Mouse (Mus musculus) MEL (cell line): ENCODE measurements around the gene Cckar. TPM values are rescaled to one million over a fixed set of nuclear protein-coding genes. Genes with fewer than 3 reads are reported as not detected.

Experiments used
- DNase-seq: peaks from one replicate; pipeline ENCODE4 v3.0.0; 2011; ENCODE audit warnings: low read depth, low spot score
- H3K27ac ChIP-seq: 2 replicates; pipeline ENCODE4 v1.5.1; 2012; ENCODE audit warnings: low read depth, mild to moderate bottlenecking, control low read depth, low read length, moderate library complexity; ENCODE audit not compliant: control insufficient read depth
- H3K27me3 ChIP-seq, 2 experiments: fragments of 150-350 bp in 1 of 2; sonication (generic) in 1 of 2; 2 replicates each; pipeline ENCODE4 v1.6.1; 2012; ENCODE audit warnings: low read length in 2 of 2, mild to moderate bottlenecking in 2 of 2, improper control_type of control experiment in 1 of 2, moderate library complexity in 1 of 2; ENCODE audit not compliant: insufficient read depth in 2 of 2, control insufficient read depth in 1 of 2
- H3K36me3 ChIP-seq, 2 experiments: 2 replicates each; pipeline ENCODE4 v1.6.1; 2012 to 2014; ENCODE audit warnings: low read length in 2 of 2, improper control_type of control experiment in 1 of 2, inconsistent platforms in 1 of 2, mild to moderate bottlenecking in 1 of 2; ENCODE audit not compliant: insufficient read depth in 2 of 2, control insufficient read depth in 1 of 2
- H3K4me1 ChIP-seq, 2 experiments: fragments of 150-350 bp in 1 of 2; sonication (generic) in 1 of 2; 2 replicates each; pipeline ENCODE4 v1.6.1; 2012; ENCODE audit warnings: low read length in 2 of 2, improper control_type of control experiment in 1 of 2, mild to moderate bottlenecking in 1 of 2; ENCODE audit not compliant: insufficient read depth in 2 of 2, control insufficient read depth in 1 of 2
- H3K4me3 ChIP-seq, 2 experiments: fragments of 150-350 bp in 1 of 2; sonication (generic) in 1 of 2; 2 replicates each; pipeline ENCODE4 v1.5.1; 2012; ENCODE audit warnings: low read depth in 2 of 2, low read length in 2 of 2, mild to moderate bottlenecking in 2 of 2, moderate library complexity in 2 of 2, control low read depth in 1 of 2, improper control_type of control experiment in 1 of 2; ENCODE audit not compliant: control insufficient read depth in 1 of 2, insufficient read depth in 1 of 2
- H3K79me2 ChIP-seq: 2 replicates; pipeline ENCODE4 v1.6.1; 2012; ENCODE audit warnings: mild to moderate bottlenecking, low read length, moderate library complexity; ENCODE audit not compliant: control insufficient read depth, poor library complexity, insufficient read depth
- H3K9ac ChIP-seq: 2 replicates; pipeline ENCODE4 v1.6.1; 2012; ENCODE audit warnings: low read depth, mild to moderate bottlenecking, control low read depth, low read length, moderate library complexity; ENCODE audit not compliant: control insufficient read depth, poor library complexity, severe bottlenecking
- H3K9me3 ChIP-seq: fragments of 150-350 bp; sonication (generic); replicated peaks from 2 replicates; pipeline ENCODE4 v1.6.1; 2012; ENCODE audit warnings: mild to moderate bottlenecking, low read length, improper control_type of control experiment, moderate library complexity; ENCODE audit not compliant: insufficient read depth
- BHLHE40 ChIP-seq: IDR thresholded peaks from 2 replicates; pipeline ENCODE4 v1.6.1; 2012; ENCODE audit warnings: low read depth, mild to moderate bottlenecking, inconsistent platforms, low read length, improper control_type of control experiment, borderline replicate concordance
- CHD1 ChIP-seq: IDR thresholded peaks from 2 replicates; pipeline ENCODE4 v1.6.1; 2012; ENCODE audit warnings: low read depth, mild to moderate bottlenecking, inconsistent platforms, low read length, improper control_type of control experiment
- CHD2 ChIP-seq: IDR thresholded peaks from 2 replicates; pipeline ENCODE4 v1.6.1; 2011; ENCODE audit warnings: low read length, improper control_type of control experiment
- CTCF ChIP-seq, 3 experiments: IDR thresholded peaks in 2 of 3; conservative IDR thresholded peaks in 1 of 3; 2 replicates each; pipeline ENCODE4 v1.5.1; 2011 to 2012; ENCODE audit warnings: low read length in 3 of 3, low read depth in 2 of 3, mild to moderate bottlenecking in 2 of 3, improper control_type of control experiment in 1 of 3, inconsistent platforms in 1 of 3, mixed read lengths in 1 of 3, moderate library complexity in 1 of 3; ENCODE audit not compliant: control insufficient read depth in 1 of 3, insufficient read depth in 1 of 3, poor library complexity in 1 of 3, severe bottlenecking in 1 of 3
- E2F4 ChIP-seq: IDR thresholded peaks from 2 replicates; pipeline ENCODE4 v1.6.1; 2011; ENCODE audit warnings: low read depth, low read length, improper control_type of control experiment, borderline replicate concordance
- ELF1 ChIP-seq: IDR thresholded peaks from 2 replicates; pipeline ENCODE4 v1.6.1; 2014; ENCODE audit warnings: low read depth, mild to moderate bottlenecking, inconsistent platforms, low read length, improper control_type of control experiment, moderate library complexity
- EP300 ChIP-seq, 2 experiments: IDR thresholded peaks; 2 replicates each; pipeline ENCODE4 v1.6.1; 2011; ENCODE audit warnings: improper control_type of control experiment in 2 of 2, low read length in 2 of 2, low read depth in 1 of 2, mild to moderate bottlenecking in 1 of 2
- ETS1 ChIP-seq: IDR thresholded peaks from 2 replicates; pipeline ENCODE4 v1.6.1; 2012; ENCODE audit warnings: low read depth, mild to moderate bottlenecking, inconsistent platforms, low read length, improper control_type of control experiment, moderate library complexity
- GABPA ChIP-seq: IDR thresholded peaks from 2 replicates; pipeline ENCODE4 v1.6.1; 2012; ENCODE audit warnings: low read depth, mild to moderate bottlenecking, inconsistent platforms, low read length, improper control_type of control experiment, moderate library complexity
- JUND ChIP-seq: IDR thresholded peaks from 2 replicates; pipeline ENCODE4 v1.6.1; 2011; ENCODE audit warnings: low read depth, mild to moderate bottlenecking, improper control_type of control experiment, low read length
- KAT2A ChIP-seq: conservative IDR thresholded peaks from 2 replicates; pipeline ENCODE4 v1.6.1; 2012; ENCODE audit warnings: low read depth, low read length, improper control_type of control experiment, inconsistent platforms
- MAX ChIP-seq: IDR thresholded peaks from 2 replicates; pipeline ENCODE4 v1.6.1; 2011; ENCODE audit warnings: low read length, improper control_type of control experiment
- MEF2A ChIP-seq: IDR thresholded peaks from 2 replicates; pipeline ENCODE4 v1.6.1; 2014; ENCODE audit warnings: low read depth, mild to moderate bottlenecking, inconsistent platforms, low read length, improper control_type of control experiment; ENCODE audit not compliant: poor library complexity, insufficient replicate concordance, severe bottlenecking; ENCODE audit errors: extremely low read depth
- MXI1 ChIP-seq: IDR thresholded peaks from 2 replicates; pipeline ENCODE4 v1.6.1; 2011; ENCODE audit warnings: mild to moderate bottlenecking, low read depth, low read length, improper control_type of control experiment
- MYC ChIP-seq: IDR thresholded peaks from 2 replicates; pipeline ENCODE4 v1.6.1; 2011; ENCODE audit warnings: low read depth, mild to moderate bottlenecking, low read length, improper control_type of control experiment, moderate library complexity
- POLR2A ChIP-seq, 2 experiments: IDR thresholded peaks; 2 replicates each; pipeline ENCODE4 v1.6.1; 2011 to 2012; ENCODE audit warnings: low read length in 2 of 2, mild to moderate bottlenecking in 2 of 2, control low read depth in 1 of 2, improper control_type of control experiment in 1 of 2, low read depth in 1 of 2, moderate library complexity in 1 of 2; ENCODE audit not compliant: control insufficient read depth in 1 of 2, insufficient read depth in 1 of 2, poor library complexity in 1 of 2
- RAD21 ChIP-seq: IDR thresholded peaks from 2 replicates; pipeline ENCODE4 v1.6.1; 2011; ENCODE audit warnings: mild to moderate bottlenecking, low read depth, low read length, improper control_type of control experiment
- SIN3A ChIP-seq: IDR thresholded peaks from 2 replicates; pipeline ENCODE4 v1.6.1; 2012; ENCODE audit warnings: low read length, improper control_type of control experiment, inconsistent platforms
- TAL1 ChIP-seq: IDR thresholded peaks from 2 replicates; pipeline ENCODE4 v1.6.1; 2012; ENCODE audit warnings: mild to moderate bottlenecking, inconsistent platforms, low read length, moderate library complexity, mixed read lengths
- UBTF ChIP-seq: IDR thresholded peaks from 2 replicates; pipeline ENCODE4 v1.6.1; 2012; ENCODE audit warnings: low read depth, mild to moderate bottlenecking, inconsistent platforms, low read length, improper control_type of control experiment, moderate library complexity, borderline replicate concordance; ENCODE audit not compliant: insufficient read depth
- USF2 ChIP-seq, 2 experiments: IDR thresholded peaks; 2 replicates each; pipeline ENCODE4 v1.6.1; 2011 to 2012; ENCODE audit warnings: improper control_type of control experiment in 2 of 2, low read length in 2 of 2, borderline replicate concordance in 1 of 2, inconsistent platforms in 1 of 2, low read depth in 1 of 2, mild to moderate bottlenecking in 1 of 2; ENCODE audit not compliant: insufficient read depth in 1 of 2
- ZKSCAN1 ChIP-seq: IDR thresholded peaks from 2 replicates; pipeline ENCODE4 v1.6.1; 2012; ENCODE audit warnings: low read depth, mild to moderate bottlenecking, inconsistent platforms, low read length, improper control_type of control experiment, moderate library complexity
- ZMIZ1 ChIP-seq: IDR thresholded peaks from 2 replicates; pipeline ENCODE4 v1.6.1; 2012; ENCODE audit warnings: low read depth, mild to moderate bottlenecking, inconsistent platforms, low read length, improper control_type of control experiment, moderate library complexity
- ZNF384 ChIP-seq: IDR thresholded peaks from 2 replicates; pipeline ENCODE4 v1.6.1; 2012; ENCODE audit warnings: low read depth, mild to moderate bottlenecking, inconsistent platforms, low read length, improper control_type of control experiment
- polyA plus RNA-seq, 2 experiments: library from polyadenylated mRNA; stranded (reverse) in 1 of 2; unstranded in 1 of 2; fragments of >175 nt in 1 of 2; fragments of >200 nt in 1 of 2; gene quantifications; 2 replicates each; pipeline versions ENCODE4 v1.2.1 to v1.2.4; 2012; ENCODE audit warnings: low replicate concordance in 2 of 2, low read depth in 1 of 2; ENCODE audit not compliant: insufficient read length in 2 of 2, insufficient read depth in 1 of 2, missing spikeins in 1 of 2
- total RNA-seq: library from RNA; depleted of rRNA; stranded (reverse); fragments of 300-350 nt; gene quantifications from 2 replicates; pipeline ENCODE4 v1.2.3, GENCODE M21; 2012

The Cckar gene
- total and polyA plus RNA-seq, 3 experiments: not detected

DNA sequence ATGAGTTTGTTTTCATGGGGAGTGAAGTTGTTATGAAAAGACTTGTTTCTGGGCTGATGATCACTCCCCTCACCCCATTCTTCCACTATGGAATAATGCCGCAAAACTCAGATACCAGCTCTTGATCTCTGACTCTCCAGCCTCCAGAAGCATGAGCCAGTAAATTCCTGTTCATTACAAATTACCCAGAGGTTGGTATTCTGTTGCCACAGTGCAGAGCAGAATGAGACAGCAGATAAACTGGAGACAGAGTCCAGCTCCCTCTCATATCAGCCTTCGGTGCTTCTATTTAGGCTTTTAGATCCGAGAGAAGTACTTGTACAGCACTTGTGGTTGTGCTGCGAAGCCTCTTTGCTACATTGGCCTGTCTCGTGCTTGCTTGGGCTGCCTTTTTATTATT lies 18.5 kb upstream of the Cckar start:
- no peak overlapping the region for H3K9ac ChIP-seq
- H3K27me3 ChIP-seq: no peaks in the 10 kb centered on the region
- H3K4me3 ChIP-seq: no peak overlapping the region
- DNase-seq: no peak
- no peak overlapping the region for H3K27ac ChIP-seq
- H3K36me3 ChIP-seq: no peaks in the 10 kb centered on the region
- no peaks in the 10 kb centered on the region for H3K9me3 ChIP-seq
- no peaks in the 10 kb centered on the region for H3K4me1 ChIP-seq
- H3K79me2 ChIP-seq: no peaks in the 10 kb centered on the region
- TF ChIP-seq CHD1: no peak

- no peak overlapping the region for H3K27ac ChIP-seq
- H3K4me3 ChIP-seq: no peak overlapping the region
- no peak for DNase-seq
Measured at GRCm38 (mm10) chr5:53716462-53716861, 9.0 kb upstream of the Cckar start.

GRCm38 (mm10) chr5:53711277-53711676 lies 3.8 kb upstream of the Cckar start:
- no peaks in the 10 kb centered on the region for H3K4me1 ChIP-seq
- H3K4me3 ChIP-seq: no peak overlapping the region
- H3K9ac ChIP-seq: no peak overlapping the region
- no peaks in the 10 kb centered on the region for H3K9me3 ChIP-seq
- no peaks in the 10 kb centered on the region for H3K36me3 ChIP-seq
- DNase-seq: no peak
- H3K27ac ChIP-seq: no peak overlapping the region
- no peaks in the 10 kb centered on the region for H3K27me3 ChIP-seq
- no peaks in the 10 kb centered on the region for H3K79me2 ChIP-seq
- TF ChIP-seq MEF2A: no peak
- TF ChIP-seq CHD2: no peak
- no peak for TF ChIP-seq ZNF384
- no peak for TF ChIP-seq ETS1
- no peak for TF ChIP-seq MYC
- no peak for TF ChIP-seq RAD21
- no peak for TF ChIP-seq CHD1
- no peak for TF ChIP-seq SIN3A
- TF ChIP-seq ZMIZ1: no peak
- no peak for TF ChIP-seq POLR2A (IDR thresholded peaks at IDR 0.05; ENCODE audit: control insufficient read depth in 1 of 2, insufficient read depth in 1 of 2, low read depth in 1 of 2, low read length in 2 of 2, poor library complexity in 1 of 2)
- TF ChIP-seq JUND: no peak
- TF ChIP-seq CTCF (IDR thresholded peaks at IDR 0.05 in 2 of 3, conservative IDR thresholded peaks at IDR 0.05 in 1 of 3; ENCODE audit: control insufficient read depth in 1 of 3, insufficient read depth in 1 of 3, low read depth in 2 of 3, low read length in 3 of 3, poor library complexity in 1 of 3, severe bottlenecking in 1 of 3): no peak
- TF ChIP-seq TAL1: no peak
- no peak for TF ChIP-seq MXI1

More at GRCm38 (mm10) chr5:53716462-53716861, 9.0 kb upstream of the Cckar start:
- TF ChIP-seq MAX (no peak), TAL1 (no peak), CTCF (IDR thresholded peaks at IDR 0.05 in 2 of 3, conservative IDR thresholded peaks at IDR 0.05 in 1 of 3; ENCODE audit: control insufficient read depth in 1 of 3, insufficient read depth in 1 of 3, low read depth in 2 of 3, low read length in 3 of 3, poor library complexity in 1 of 3, severe bottlenecking in 1 of 3) (no peak), ZKSCAN1 (no peak), MXI1 (no peak), E2F4 (no peak), USF2 (IDR thresholded peaks at IDR 0.05; ENCODE audit: borderline replicate concordance in 1 of 2, insufficient read depth in 1 of 2, low read depth in 1 of 2, low read length in 2 of 2) (no peak), ZNF384 (no peak), GABPA (no peak), CHD2 (no peak), BHLHE40 (no peak), JUND (no peak), KAT2A (no peak), EP300 (IDR thresholded peaks at IDR 0.05; ENCODE audit: low read depth in 1 of 2, low read length in 2 of 2) (no peak), UBTF (no peak), ZMIZ1 (no peak), ELF1 (no peak)
- Histone ChIP-seq H3K4me1 (no peaks in the 10 kb centered on the region), H3K36me3 (no peaks in the 10 kb centered on the region), H3K79me2 (no peaks in the 10 kb centered on the region), H3K9me3 (no peaks in the 10 kb centered on the region), H3K27me3 (no peaks in the 10 kb centered on the region), H3K9ac (no peak overlapping the region)
